ENCODE assay signal across 8 mouse cellular contexts in the genomic region with DNA sequence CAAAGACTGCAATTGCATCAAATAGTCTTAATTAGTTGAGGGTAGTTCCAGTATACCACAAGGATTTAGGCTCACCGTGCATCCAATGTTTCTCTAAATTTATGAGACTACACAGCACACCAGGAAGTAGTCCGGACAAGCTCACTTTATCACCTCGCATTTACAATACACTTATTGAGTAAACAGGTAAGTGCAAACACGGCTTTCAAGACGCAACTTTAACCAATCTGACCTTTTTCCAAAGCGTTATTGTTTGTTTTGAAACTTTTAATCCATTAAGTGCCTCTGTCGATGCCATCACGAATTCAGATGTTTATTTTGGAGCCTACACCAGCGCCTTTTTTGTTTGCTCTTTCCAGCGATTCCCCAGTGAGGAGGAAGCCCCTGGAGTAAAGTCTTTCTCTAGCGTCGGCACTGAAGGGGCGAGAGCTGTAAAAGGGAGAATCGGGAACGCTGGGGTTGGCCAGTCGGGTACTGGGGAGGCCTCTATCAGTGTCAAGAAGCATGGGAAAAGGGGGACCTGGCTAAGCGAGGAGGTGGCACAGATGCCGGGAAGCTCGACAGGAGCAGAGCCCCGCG. TPM values are rescaled to one million over a fixed set of nuclear protein-coding genes. Genes with fewer than 3 reads are reported as not detected.
DNase-seq lines count a peak whose midpoint lies in the region; ATAC-seq and TF ChIP-seq lines count a peak whose summit lies in the region.

No protein-coding gene starts in this region.

- peak; percentile 11 for ATAC-seq in frontal cortex, adult (ENCODE audit: low TSS enrichment)
- ATAC-seq in forebrain, embryonic 16.5 days, result no peak

- H3K79me2 ChIP-seq in C2C12 (ENCODE audit: control insufficient read depth, insufficient read depth), result peaks cover 50% of the 10 kb centered on the region

- H3K27me3 ChIP-seq in C2C12 (ENCODE audit: control insufficient read depth, insufficient read depth, insufficient read length), result no peaks in the 10 kb centered on the region
- no peaks in the 10 kb centered on the region for H3K27me3 ChIP-seq in forebrain, embryonic 16.5 days (replicated peaks; ENCODE audit: control insufficient read depth, insufficient read depth, low read length)

- TF ChIP-seq CTCF in C2C12 (IDR thresholded peaks at IDR 0.05; ENCODE audit: control insufficient read depth, insufficient read depth, insufficient read length), result no peak

- H3K27ac ChIP-seq in forebrain, embryonic 16.5 days (ENCODE audit: low read length), result peak overlapping the region; percentile 90

- H3K9me3 ChIP-seq in forebrain, embryonic 16.5 days (ENCODE audit: control insufficient read depth, low read length), result no peaks in the 10 kb centered on the region

- peak overlapping the region; percentile 92 for H3K4me3 ChIP-seq in C2C12 (ENCODE audit: insufficient read depth, poor library complexity, severe bottlenecking)
- H3K4me3 ChIP-seq in forebrain, embryonic 16.5 days (replicated peaks; ENCODE audit: low read length), result peak overlapping the region; percentile 86

- WGBS in forebrain, embryonic 16.5 days, result 1% methylated on average over 21 of the region's 21 CpGs

- H3K9ac ChIP-seq in forebrain, embryonic 16.5 days (replicated peaks; ENCODE audit: low read depth, low read length), result peak overlapping the region; percentile 88

- H3K4me2 ChIP-seq in forebrain, embryonic 16.5 days (ENCODE audit: low read length), result peak overlapping the region; percentile 68

- H3ac ChIP-seq in C2C12 (ENCODE audit: control insufficient read depth, insufficient read length, low read depth), result peak overlapping the region; percentile 97

- peaks cover 25% of the 10 kb centered on the region for H3K4me1 ChIP-seq in forebrain, embryonic 16.5 days (replicated peaks; ENCODE audit: control insufficient read depth, insufficient read depth, low read length)

- H3K79me3 ChIP-seq in C2C12 (ENCODE audit: low read depth), result peaks cover 33% of the 10 kb centered on the region

- peaks cover 62% of the 10 kb centered on the region for H3K36me3 ChIP-seq in C2C12 (ENCODE audit: control insufficient read depth, insufficient read depth)
- peaks cover 30% of the 10 kb centered on the region for H3K36me3 ChIP-seq in forebrain, embryonic 16.5 days (ENCODE audit: control insufficient read depth, insufficient read depth)

- DNase-seq in frontal cortex, postnatal 36 days (ENCODE audit: low spot score in 2 of 2), result no peak
- DNase-seq in lung, postnatal 25 days (ENCODE audit: low spot score), result peak; percentile 5
- DNase-seq in yolk sac, embryonic 10.5 days (ENCODE audit: low spot score), result no peak
- DNase-seq in layer of hippocampus, adult 9-10 months (ENCODE audit: low spot score), result no peak
- DNase-seq in left cerebral cortex, adult 9 months (ENCODE audit: low spot score in 2 of 2), result no peak

TF ChIP-seq in C2C12, 6 proteins besides CTCF, POLR2A, EP300 and RAD21:
- TF ChIP-seq MYOD1 (IDR thresholded peaks at IDR 0.05; ENCODE audit: control insufficient read depth, insufficient read length, low read depth) (no peak), USF1 (IDR thresholded peaks at IDR 0.05; ENCODE audit: low read depth) (no peak), CEBPB (IDR thresholded peaks at IDR 0.05; ENCODE audit: low read depth) (no peak), MAX (IDR thresholded peaks at IDR 0.05) (no peak), MYOG (IDR thresholded peaks at IDR 0.05; ENCODE audit: control insufficient read depth, extremely low read depth, insufficient read length) (no peak), FOSL1 (IDR thresholded peaks at IDR 0.05; ENCODE audit: insufficient read depth, low read length, poor library complexity, severe bottlenecking) (no peak)

RNA-seq across cellular contexts. Expression of a gene that starts 0.7 kb away (rescaled TPM):
- 0.75 TPM for polyA plus RNA-seq in C2C12 (2012; fragmentation: generic; extraction: Trizol)
- polyA plus RNA-seq in forebrain, embryonic 16.5 days (2015; fragmentation: Nextera tagmentation; extraction: Ambion mirVana), result 14.3 and 16.9 TPM in 2 replicates

RNA-seq across cellular contexts. Expression of a gene that starts 36.5 kb away (rescaled TPM):
- 16.8 TPM for polyA plus RNA-seq in C2C12 (2012; fragmentation: generic; extraction: Trizol)
- polyA plus RNA-seq in forebrain, embryonic 16.5 days (2015; fragmentation: Nextera tagmentation; extraction: Ambion mirVana), result 34.8 and 37.6 TPM in 2 replicates

RNA-seq across cellular contexts. Expression of a gene that starts 36.6 kb away (rescaled TPM):
- polyA plus RNA-seq in C2C12 (2012; fragmentation: generic; extraction: Trizol), result 7.9 TPM
- 17.1 and 17.7 TPM in 2 replicates for polyA plus RNA-seq in forebrain, embryonic 16.5 days (2015; fragmentation: Nextera tagmentation; extraction: Ambion mirVana)

RNA-seq across cellular contexts. Expression of a gene that starts 55.6 kb away (rescaled TPM):
- 0.21 TPM for polyA plus RNA-seq in C2C12 (2012; fragmentation: generic; extraction: Trizol)
- polyA plus RNA-seq in forebrain, embryonic 16.5 days (2015; fragmentation: Nextera tagmentation; extraction: Ambion mirVana), result 3.0 and 3.5 TPM in 2 replicates
